Mouse (Mus musculus) 416B (cell line): ENCODE measurements around the gene Dnaja3.
A peak's percentile ranks its signal among the peaks of the same experiment; 100 is the strongest.
"Not testable (repeated sequence)": the region's sequence is repeated elsewhere in the genome, so short reads cannot be mapped to it uniquely, and the experiment has no call there.

Source experiments
- DNase-seq: peaks from one replicate; pipeline ENCODE4 v3.0.0; 2011; ENCODE audit warnings: low read depth

Gene Dnaja3

GRCm38 (mm10) chr16:4670317-4670716, 30.5 kb downstream of the Dnaja3 start:
- no peak for DNase-seq

GRCm38 (mm10) chr16:4674091-4674490, 34.3 kb downstream of the Dnaja3 start:
- DNase-seq = peak; percentile 96

GRCm38 (mm10) chr16:4676836-4677235, 37.0 kb downstream of the Dnaja3 start:
- no peak for DNase-seq

DNA sequence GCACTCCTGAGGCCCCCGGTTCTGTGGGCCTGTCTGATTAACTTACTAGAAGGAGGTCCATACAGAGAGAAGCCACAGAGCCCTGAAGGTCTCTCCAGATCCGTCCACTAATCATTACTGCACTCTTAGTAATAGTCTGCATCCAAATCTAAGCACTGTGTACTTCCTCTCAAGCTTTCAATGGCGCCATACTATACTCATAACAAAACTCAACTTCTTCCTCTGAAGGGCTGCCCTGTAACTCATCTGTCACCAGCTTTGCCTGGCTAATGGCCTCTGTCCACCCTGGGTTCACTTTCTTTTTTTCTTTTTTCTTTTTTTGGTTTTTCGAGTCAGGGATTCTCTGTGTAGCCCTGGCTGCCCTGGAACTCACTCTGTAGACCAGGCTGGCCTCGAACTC, 38.3 kb downstream of the Dnaja3 start:
- DNase-seq = peak; percentile 23

- peak; percentile 98 for DNase-seq
Measured at GRCm38 (mm10) chr16:4679121-4680018, 39.6 kb downstream of the Dnaja3 start, which contains the start of gene Coro7. Coro7 (minus strand) TSS chr16:4679777.

DNA sequence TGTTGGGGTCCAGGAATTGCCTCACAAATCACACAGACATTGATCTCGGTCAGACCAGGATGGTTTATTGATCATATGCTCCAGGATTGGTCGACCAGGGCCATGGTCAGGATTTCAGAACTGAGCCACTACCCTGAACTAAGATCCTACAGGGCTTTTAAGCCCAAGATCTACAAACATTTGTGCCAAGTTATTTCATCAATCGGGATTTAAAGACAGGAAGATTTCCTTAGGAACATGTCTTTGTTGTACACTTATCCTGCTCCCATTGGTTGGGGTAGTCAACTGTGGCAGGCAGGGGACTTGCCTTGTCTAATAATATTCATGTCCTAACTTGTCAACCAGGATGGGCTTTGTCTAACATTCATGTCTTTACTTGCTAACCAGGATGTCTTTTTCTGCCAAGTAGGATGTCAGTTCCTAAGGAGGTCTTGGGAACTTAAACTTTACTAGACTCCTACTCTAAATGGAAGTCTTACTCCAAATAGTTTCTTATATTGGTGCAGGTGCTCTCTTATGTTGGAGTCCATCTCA, 41.2 kb downstream of the Dnaja3 start:
- DNase-seq = not testable (repeated sequence)

- DNase-seq = no peak
Measured at GRCm38 (mm10) chr16:4682628-4683179, 42.9 kb downstream of the Dnaja3 start.

DNA sequence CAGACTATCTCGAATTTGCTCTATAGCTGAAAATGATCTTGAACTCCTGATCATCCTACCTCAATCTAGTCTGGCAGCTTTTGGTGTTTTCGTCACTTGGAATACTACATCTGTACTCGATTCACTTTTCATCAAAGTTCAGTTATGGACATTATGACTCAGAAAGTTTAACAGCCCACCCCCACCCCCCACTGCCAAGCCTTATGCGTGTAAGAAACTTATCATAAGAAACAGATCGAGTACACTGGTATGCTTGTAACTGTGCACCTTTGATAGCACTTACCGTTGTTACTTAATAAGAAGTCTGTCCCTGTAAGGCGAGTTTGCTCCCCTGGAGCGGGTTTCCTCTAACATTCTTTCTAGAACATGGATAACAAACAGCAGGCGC, 43.4 kb downstream of the Dnaja3 start:
- no peak for DNase-seq

- DNase-seq = peak; percentile 97
Measured at GRCm38 (mm10) chr16:4683581-4684456, 44.0 kb downstream of the Dnaja3 start.

DNA sequence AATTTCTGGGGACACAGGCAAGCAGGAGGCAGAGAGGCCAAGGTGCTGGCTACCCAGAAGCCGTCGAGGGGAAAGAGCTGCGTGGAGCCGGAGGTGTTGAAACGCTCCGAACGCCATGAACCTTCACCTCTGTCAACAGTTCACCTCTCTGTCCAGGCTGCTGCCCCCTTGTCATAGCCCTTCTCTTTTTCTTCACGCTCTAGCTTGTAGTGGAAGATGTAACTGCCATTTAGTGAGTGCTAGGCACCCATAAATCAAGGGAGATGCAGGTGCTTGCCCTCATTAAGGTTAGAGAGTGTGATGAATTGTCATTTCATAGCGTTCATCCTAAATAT, 44.6 kb downstream of the Dnaja3 start:
- no peak for DNase-seq

DNA sequence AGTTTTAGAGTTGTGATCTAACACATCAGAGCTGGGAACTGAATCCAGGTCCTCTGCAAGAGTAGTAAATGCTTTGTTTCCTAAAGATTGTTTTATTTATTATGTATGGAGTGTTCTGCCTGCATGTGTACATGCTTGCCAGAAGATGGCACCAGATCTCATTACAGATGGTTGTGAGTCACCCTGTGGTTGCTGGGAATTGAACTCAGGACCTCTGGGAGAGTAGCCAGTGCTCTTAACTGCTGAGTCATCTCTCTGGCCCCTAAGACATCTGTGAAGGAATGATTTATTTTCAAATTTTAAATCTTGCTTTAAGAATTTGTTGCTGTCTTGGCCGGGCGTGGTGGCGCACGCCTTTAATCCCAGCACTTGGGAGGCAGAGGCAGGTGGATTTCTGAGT, 49.6 kb downstream of the Dnaja3 start:
- peak; percentile 42 for DNase-seq

GRCm38 (mm10) chr16:4701211-4701610, 61.4 kb downstream of the Dnaja3 start:
- DNase-seq = no peak

DNA sequence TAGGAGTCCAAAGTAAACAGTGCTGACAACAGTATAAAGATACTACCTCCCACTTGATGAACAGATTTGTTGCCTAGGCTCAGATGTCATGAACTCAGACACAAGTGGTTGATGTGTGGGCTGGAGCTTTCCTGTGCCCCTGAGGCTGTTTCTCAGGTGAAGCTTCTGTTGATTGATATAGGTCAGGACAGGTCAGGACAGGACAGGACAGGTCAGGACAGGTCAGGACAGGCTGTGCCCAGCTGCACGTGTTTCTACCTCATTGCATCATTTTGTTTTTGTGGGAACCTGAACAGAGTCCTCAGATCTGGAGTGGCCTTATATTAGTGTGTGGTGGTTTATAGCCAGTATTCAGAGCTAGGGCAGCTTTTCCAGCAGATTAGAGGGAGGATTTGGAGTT, 62.9 kb downstream of the Dnaja3 start:
- no peak for DNase-seq

DNA sequence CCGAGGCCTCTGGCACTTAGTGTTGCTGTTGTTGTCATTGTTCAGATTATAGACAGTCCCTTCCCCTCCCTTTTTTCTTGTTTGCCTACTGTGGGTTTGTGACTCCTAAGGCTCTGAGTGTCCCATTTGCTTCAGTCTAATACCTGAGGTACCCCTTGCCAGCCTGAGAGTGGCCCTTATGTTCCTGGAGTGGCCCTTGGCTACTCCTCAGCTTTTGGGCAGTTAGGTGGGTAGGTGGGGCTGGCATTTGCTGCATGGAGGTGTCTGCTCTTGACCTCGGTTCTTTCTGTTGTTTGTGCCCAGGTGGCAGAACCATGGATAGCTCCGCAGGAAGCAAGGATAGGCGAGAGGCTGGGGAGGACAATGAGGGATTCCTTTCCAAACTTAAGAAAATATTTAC, 65.8 kb downstream of the Dnaja3 start:
- no peak for DNase-seq

DNA sequence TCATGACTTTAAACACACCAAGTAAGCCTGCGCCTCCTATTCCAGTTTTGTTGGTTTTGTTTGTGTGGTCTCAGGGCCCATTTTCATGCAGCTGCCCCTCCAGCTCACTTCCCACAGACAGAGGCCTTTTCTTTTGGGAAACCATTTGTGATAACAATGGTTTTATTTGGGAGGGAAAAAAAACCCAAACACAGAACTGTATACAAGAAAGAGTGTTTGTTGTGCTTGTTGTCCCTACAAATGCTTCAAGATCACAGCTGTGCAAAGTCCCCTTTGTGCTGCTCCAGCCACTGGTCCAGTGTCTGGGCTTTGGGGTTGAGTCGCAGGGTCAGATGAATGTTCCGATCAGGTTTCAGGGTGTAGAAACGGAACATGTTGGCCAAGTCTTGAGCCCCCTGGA, 71.4 kb downstream of the Dnaja3 start:
- no peak for DNase-seq

DNA sequence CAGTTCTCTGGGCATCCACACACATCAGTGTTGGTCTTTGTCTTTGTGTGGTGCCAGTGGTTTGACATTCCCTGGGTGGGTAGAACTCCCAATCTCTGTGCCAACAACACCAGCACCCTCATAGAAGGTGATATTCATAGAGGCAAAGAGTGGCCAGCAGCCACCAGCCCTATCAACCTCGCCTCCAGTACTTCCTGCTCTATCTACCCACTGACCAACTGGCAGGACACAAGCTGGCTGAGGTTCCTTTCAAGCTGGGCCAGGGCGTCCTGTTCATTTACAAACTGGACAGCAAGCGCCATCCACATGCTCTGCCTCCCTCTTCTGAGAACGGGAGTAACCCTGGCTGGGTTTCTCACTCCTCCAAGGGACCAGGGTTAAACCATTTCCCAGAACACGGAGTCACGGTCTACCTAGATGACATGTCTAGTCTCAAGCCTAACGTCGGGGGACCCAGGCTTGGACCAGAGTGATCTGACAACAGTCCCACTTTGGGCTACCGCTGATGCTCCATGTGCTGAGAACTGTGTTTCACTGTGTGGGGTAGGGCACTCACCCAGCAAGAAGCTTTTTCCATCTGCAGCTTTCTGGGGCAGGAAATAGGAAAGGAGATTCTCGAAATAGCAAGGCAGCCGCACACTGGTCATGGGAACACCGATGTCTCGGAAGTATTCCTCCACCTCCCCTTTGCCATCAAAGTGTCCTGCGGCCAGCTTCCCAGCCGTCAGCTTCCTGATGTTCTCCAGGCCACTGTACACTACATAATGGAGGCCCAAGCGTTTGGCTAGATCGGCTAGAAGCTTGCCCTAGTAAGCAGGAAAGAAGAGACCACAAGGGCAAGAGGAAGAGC, 74.3 kb downstream of the Dnaja3 start:
- no peak for DNase-seq

GRCm38 (mm10) chr16:4717866-4718265, 78.1 kb downstream of the Dnaja3 start:
- no peak for DNase-seq

- peak; percentile 94 for DNase-seq
Measured at GRCm38 (mm10) chr16:4718753-4719518, 79.1 kb downstream of the Dnaja3 start, which contains the start of gene Nmral1. Nmral1 (minus strand) TSS chr16:4719356.

DNA sequence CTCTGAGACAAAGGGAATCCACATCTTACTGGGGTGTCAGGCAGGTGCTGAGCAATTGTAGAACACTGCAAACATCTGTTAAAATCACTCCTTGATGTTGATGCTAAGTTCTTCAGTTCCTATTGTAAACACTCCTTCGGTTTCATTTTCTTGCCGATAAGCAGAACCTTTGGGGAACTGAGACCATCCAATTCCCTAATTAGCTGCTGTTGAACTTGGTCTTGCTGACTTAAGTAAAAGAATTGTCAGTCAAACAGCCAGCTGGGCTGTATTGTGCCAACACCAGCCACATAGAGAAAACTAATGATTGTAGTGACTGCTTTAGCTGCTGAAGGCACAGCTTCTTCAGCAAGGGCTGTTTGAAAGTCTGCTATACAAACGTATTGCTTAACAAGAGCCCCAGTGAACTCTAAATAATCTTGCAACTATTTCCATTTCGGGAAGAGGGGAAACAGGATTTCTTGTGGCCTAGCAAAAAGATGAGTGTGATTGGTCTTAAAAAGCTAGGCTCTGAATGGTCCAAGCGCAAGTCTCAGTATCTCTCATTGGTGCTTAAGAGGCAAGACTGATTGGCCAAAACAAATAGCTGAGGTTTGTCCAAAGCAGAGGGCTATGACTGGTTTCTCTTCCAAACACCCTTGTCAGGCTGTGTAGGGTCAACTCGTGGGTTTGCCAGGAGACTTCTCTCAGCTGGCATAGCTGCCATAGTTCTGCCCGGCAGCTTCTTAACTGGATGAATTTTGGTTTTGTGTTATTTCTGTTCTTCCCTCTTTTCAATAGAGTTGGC, 82.5 kb downstream of the Dnaja3 start:
- DNase-seq = peak; percentile 65

DNA sequence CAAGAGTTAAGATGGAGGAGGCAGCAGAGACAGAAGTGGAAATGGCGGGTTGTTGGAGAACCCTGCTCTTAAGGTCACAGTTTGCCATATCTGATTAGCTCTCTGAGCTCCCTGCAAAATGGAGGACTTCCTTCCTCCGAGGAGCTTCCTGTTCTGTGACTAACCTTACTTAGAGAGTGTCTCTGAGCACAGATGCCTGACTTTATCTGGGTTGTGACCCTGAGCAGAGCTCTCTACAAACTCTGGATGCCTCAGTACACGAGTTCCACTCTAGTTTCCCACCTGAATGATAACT, 83.1 kb downstream of the Dnaja3 start:
- peak; percentile 74 for DNase-seq
